Mouse (Mus musculus): Measurements from ENCODE around the gene Nfasc. TPM values are rescaled to one million over a fixed set of nuclear protein-coding genes. Genes with fewer than 3 reads are reported as not detected.

Nfasc gene
- total RNA-seq, 2 experiments from 2014 or later: 125 to 134 TPM

DNA sequence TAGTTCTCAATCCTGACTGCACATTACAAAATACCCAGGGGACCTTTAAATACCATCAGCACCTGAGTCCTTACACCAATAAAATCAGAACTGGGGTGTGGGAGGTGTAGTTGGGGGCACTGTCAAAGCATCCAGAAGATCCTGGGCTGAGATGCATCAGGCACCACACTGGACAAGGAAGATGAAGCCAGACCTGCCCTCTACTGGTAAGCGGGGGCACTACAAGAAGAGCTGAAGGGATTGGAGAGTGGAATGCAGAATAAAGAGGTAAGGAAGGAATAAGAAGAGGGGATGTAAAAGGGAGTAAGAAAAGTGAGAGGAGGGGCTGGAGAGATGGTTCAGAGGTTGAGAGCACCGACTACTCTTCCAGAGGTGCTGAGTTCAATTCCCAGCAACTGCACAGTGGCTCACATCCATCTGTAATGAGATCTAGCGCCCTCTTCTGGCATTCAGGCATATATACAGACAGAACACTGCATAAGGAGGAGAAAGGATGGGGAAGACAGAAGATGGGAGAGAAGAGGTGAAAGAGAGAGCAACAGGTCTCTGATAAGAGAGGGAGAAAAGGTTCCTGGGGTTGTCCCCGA lies 132.5 kb downstream of the Nfasc start:
- intact Hi-C loops (cut with DNase I): no loop called here
- DNase-seq (ENCODE audit: extremely low spot score in 1 of 2, low spot score in 2 of 2): peak in 1 of 2 experiments; percentile 48

DNA sequence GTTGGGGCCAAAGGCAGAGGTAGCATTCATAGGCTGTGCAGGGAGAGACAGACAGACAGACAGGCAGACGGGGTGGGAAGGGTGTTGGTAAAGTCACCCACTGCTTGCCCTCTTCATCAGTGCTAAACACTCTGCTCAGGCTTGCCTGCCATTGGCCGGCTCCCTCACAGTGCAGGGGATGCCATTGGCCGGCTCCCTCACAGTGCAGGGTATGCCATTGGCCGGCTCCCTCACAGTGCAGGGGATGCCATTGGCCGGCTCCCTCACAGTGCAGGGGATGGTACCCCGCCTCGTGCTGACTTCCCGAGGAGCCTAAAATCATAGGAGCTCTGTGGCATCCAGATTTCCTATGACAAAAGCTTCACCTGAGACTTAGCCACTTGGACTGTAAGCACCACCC lies 139.4 kb downstream of the Nfasc start:
- DNase-seq (ENCODE audit: extremely low spot score in 1 of 2, low spot score in 2 of 2): no peak
- intact Hi-C loops (cut with DNase I): no loop called here

DNA sequence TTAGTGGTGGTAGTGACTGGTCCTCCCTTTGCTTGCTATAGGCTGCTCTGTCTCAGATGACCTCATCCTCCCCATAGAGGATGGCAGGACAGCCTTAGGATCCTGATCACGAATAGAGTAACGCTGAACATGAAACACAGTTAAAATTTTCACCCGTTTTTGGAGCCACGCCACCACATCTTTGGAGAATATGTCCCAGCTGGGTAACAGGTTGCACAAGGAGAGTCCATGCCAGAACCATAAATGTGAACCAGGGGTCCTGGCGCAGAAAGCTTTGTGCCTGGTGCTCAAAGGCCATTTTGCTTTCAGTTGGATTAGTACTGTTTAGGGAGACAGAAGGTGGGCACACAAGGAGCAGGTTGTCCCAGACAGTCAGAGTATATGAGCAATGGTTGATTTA lies 143.6 kb downstream of the Nfasc start:
- no peak for DNase-seq (ENCODE audit: extremely low spot score in 1 of 2, low spot score in 2 of 2)
- intact Hi-C loops (cut with DNase I): loop anchor here (10.0 kb wide), 1 partner anchor 223 kb away; no protein-coding TSS in a partner anchor

DNA sequence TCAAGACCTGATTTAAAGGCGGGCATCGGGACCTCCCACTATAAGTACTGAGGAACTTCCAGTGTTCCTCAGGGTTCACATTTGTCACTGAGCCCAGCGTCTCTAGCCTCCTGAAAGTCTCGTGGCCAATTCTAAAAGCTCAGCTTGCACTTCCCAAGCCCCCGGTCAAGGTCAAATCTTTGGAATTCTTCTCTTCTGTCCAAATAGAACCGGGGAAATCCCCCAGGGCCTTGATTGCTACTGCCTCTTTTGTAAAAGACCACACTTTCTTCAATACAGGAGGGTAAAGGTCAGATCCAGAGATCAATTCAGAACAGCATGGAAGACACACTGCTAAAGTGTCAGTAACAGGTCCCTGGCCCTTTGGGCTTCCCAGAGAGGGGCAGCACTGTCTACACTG lies 145.9 kb downstream of the Nfasc start:
- intact Hi-C loops (cut with DNase I): loop anchor here (2.0 to 10.0 kb wide), 2 partner anchors 71 to 221 kb away; no protein-coding TSS in a partner anchor
- no peak for DNase-seq (ENCODE audit: extremely low spot score in 1 of 2, low spot score in 2 of 2)

DNA sequence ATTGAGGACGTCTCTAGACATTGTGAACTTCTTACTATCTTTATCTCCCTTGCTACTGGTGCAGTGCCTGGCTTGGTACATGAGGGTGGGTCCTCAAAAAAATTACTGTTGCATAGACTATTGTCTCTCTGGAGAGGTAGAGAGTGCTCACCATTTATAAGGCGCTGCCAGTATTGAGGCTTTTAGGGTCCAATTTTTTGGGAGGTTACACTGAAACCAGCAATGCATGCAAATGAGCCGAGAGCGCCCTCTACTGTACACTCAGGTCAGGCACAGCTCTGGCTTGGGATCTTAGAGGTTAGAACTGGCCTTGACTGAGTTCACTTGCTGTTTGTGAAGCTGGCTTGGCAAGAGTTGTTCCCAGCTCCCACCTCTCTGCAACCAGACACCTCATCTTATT lies 147.0 kb downstream of the Nfasc start:
- intact Hi-C loops (cut with DNase I): loop anchor here (2.0 to 10.0 kb wide), 2 partner anchors 70 to 220 kb away; no protein-coding TSS in a partner anchor
- peak; percentile 68 to 70 for DNase-seq (ENCODE audit: extremely low spot score in 1 of 2, low spot score in 2 of 2)

DNA sequence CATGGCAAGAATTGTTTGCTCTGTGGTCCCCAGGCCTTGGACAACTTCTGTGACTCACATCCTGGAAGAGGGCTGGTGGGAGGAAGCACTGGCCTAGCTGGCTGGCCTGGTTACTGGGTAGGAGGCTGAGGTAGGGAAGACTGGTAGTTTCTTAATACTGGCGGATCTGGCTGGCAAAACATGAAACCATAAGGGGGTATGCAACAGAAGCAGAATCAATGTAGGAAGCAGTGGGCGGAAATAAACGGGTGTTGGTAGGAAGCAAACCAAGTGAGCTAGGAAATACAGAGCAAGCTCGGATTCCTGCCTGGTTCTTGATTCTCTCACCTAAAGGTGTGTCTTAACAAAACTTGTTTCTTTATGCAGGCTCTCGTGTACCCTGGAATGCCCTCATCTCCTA lies 149.5 kb downstream of the Nfasc start:
- intact Hi-C loops (cut with DNase I): loop anchor here (10.0 kb wide), 1 partner anchor 217 kb away; no protein-coding TSS in a partner anchor
- no peak for DNase-seq (ENCODE audit: extremely low spot score in 1 of 2, low spot score in 2 of 2)

DNA sequence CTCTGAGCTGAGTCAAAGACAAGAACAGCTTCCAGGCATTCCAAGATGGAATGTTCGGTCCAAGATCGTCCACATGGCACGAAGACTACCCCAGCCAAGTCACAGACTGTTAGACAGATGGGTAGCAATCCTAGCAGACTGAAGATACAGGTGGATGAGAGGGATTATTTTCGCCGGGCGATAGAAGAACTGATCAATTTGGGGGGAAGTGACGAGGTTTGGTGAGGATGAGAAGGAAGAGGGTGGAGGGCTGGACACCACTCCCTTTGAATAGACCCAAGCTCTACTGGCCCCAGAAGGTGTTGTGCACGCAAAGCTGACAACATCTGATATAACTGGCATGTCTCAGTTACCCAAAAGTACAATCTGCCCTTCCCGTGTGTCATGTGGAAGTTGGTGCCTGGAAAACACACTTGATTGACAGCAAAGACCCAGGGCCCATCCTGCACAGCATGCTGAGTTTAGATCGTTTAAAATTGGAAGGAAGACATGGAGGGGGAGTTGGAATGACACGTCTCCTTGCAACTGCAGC lies 150.1 kb downstream of the Nfasc start:
- intact Hi-C loops (cut with DNase I): loop anchor here (10.0 kb wide), 1 partner anchor 217 kb away; no protein-coding TSS in a partner anchor
- DNase-seq (ENCODE audit: extremely low spot score in 1 of 2, low spot score in 2 of 2): peak in 1 of 2 experiments; percentile 56

DNA sequence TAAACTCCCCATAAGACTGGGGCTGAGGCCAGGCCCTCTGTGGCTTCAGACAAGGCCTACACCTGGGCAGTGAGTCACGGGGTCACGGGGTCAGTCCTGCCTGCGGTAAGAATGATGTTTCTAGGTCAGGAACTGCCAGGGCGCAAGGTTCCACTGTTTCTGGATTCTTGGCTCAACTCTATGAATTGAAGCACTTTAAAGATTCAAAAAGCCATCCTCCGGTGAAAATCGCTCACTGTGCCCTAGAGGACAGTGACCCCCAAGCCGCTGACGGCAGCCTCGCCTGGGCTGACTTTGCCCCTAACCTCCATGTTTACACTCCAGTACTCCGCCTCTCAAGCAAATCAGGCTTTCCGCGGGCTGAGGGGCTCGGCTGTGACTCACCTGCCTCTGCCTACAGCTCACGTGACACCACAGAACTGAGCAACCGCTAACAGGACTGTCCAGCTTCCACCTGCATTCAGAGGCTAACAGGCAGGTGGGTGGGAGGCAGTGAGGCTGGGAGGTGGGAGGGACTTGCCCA lies 154.9 kb downstream of the Nfasc start:
- intact Hi-C loops (cut with DNase I): no loop called here
- DNase-seq (ENCODE audit: extremely low spot score in 1 of 2, low spot score in 2 of 2): no peak

DNA sequence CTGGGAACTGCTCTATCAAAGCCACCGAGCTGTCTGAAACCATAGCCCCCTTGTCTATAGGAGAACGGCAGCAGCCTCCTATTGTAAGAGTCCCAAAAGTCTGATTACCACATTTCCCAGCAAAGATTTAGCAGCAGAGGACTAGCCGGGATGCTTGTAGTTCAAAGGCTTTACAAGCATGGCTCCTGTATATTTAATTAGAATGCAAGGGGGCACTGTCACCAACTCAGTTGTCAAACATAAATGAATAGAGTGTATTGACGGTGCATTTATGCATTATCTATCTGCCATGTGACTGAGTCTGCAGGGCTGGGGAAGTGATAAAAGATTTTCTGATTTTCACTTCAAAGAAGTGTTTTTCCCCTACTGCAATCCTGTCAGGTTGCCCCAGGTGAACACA lies 156.2 kb downstream of the Nfasc start:
- intact Hi-C loops (cut with DNase I): no loop called here

DNA sequence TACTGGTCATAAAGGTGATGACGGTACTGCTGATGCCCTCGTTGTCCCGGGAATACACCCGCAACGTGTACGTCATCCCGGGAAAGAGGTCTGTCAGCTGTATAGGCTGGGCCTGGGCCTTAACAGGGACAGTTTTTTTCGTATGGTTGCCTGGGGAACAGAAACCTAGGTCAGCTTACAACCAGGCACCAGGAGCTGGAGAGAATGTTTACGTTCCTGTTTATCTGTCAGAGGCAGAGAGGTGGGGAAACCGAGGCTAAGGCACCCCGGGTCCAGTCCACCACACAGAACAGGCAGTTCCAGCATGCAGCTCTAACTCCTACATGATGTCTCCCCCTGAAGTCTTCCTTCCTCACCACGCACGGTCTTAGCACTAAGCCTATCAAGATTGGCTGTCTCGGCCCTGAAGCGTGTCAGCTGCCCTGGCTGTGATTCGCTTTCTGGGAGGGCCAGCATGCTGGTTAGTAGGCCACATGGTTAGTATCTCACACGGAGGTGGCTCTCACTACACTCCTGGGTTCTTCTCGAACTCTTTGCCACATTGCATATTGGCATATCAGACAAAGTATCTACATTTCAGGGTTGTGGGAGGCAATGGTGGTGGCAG lies 158.5 kb downstream of the Nfasc start:
- DNase-seq (ENCODE audit: extremely low spot score in 1 of 2, low spot score in 2 of 2): no peak
- intact Hi-C loops (cut with DNase I): no loop called here

More for the DNA sequence above, 156.2 kb downstream of the Nfasc start:
- no peak for DNase-seq (ENCODE audit: extremely low spot score in 1 of 2, low spot score in 2 of 2)

DNA sequence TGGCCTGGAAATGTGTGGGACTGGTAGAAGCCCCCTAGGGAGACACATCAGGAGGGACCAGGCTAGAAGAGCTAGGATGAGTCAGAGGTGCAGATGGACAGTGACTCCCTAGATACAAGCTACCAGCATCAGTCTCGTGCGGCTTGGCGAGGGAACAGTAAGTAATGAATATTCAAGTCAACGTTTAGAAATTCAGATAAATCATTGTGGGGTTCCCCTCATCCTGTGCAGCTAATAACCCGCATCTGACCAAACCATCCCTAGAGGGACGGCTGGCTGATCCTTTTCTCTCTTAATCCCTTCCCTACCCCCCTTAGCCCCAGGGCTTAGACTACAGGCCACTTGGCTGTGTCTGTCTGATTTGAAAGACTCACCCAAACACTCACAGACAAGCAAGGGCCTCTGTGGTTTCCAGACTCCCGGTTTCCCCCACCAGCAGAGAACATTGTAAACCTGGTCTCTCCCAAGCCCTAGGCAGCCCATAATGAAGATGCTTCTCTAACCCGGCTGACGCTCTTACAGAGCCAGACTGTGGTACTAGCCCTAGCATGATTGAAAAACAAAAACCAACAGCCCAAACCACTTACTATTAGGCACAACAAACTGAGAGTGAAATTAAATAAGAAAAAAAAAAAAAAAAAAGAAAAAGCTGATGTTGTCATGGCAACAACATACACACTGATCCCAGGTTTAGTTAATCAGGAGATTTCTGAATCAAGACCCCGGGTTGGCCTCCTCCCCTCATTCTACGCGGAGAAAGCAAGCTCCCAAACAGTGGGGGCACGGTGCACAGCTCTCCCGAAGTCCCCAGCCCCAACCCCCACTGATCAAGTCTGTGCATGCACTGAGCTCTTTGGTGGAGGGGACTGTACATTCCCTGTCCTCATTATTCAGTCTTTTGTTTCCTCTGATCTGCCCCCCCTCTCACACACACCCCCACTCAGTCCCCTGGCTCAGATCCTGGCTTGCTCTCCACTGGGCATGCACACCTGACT lies 159.5 kb downstream of the Nfasc start:
- intact Hi-C loops (cut with DNase I): no loop called here

DNA sequence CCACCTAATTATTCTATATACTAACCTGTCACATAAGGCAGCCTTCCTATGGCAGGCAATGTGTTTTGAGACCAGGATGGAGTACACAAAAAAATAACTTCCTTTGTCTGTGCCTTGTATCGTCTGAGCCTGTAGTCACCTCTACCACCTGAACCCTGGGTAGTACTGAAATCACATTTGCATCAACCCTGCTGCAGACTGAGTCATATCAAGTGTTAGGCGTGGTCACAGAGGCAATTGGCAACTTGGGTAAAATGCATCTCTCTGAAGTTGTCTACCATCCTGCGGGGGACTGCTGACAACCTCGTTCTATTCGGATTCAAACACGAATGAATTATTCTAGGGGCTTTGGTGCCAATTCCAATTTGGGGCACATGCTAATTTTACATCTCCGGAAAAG lies 161.5 kb downstream of the Nfasc start:
- no peak for DNase-seq (ENCODE audit: extremely low spot score in 1 of 2, low spot score in 2 of 2)
- intact Hi-C loops (cut with DNase I): no loop called here

More for the DNA sequence above, 159.5 kb downstream of the Nfasc start:
- DNase-seq (ENCODE audit: extremely low spot score in 1 of 2, low spot score in 2 of 2): no peak

DNA sequence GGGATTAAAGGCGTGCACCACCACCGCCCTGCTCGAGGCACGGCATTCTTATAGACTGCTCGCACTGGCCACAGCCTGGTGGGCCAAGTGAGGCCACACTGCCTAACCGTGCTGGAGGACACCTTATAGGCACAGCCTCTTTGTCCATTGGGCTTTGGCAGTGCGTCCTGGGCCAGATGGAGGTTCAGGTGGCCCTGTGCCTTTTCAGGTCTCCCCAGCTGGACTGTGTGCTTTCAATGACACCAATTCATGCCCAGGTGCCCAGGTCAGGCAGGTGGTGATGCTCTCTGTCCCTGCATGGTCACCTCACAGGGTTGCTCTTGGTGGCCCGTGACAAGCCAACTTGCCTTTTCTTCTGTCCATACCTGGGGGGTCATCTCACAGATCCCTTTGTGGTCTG lies 164.8 kb downstream of the Nfasc start:
- DNase-seq (ENCODE audit: extremely low spot score in 1 of 2, low spot score in 2 of 2): no peak
- intact Hi-C loops (cut with DNase I): no loop called here

DNA sequence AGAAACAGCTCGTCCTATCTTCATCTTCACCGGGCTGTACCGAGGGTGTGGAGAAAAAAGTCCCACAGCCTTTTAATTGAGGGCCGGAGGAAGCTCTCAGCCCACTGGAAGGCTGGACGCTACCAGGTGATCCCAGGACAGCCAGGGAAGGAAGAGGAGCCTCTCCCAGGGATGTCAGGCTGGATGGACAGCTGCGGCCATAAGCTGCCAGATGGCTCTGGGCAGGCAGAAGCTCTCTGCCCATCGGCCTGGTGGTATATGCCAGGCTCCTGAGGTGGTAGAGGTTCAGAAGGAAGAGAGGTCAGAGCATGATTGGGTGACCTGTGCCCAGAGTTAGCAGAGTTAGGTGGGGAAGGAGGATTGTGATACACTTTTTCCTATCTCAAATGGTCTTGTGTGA lies 168.7 kb downstream of the Nfasc start:
- no peak for DNase-seq (ENCODE audit: extremely low spot score in 1 of 2, low spot score in 2 of 2)
- intact Hi-C loops (cut with DNase I): no loop called here

DNA sequence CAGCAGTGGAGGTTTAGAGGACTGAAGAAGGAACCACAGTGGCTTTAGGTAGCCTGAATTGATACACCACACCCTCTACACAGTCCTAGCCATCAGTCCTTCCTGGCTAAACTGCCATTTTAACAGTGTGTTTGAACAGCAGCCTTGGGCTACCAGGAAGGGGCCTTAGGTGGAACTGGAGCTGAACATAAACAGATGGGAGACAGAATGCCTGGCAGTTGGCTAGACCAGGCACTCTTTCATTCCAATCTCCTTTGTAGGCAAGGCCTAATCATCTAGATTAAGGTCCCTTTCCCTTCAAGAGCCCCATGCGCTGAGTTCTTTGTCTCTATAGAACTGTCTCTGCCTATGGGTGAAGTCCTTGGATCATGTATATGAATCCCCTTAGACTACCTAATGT lies 170.0 kb downstream of the Nfasc start:
- intact Hi-C loops (cut with DNase I): no loop called here
- no peak for DNase-seq (ENCODE audit: extremely low spot score in 1 of 2, low spot score in 2 of 2)

DNA sequence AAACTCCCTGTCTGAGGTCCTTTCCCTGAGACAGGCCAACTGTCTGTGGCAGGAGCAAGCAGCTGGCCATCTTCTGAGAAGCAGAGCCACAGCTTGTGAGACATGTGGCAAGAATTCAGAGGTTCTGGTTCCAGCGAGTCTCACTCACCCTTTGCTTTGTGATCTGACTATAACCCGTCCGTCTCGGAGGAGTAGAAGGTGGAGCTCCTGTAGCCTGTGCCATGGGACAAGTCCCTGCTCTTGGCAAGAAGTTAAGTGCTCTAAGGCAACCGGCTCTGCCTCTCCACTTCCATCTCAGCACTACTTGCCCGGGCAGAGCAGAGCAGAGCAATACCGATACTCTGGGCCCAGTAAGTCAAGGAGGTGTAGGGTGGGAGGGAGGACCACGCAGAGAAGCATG lies 170.7 kb downstream of the Nfasc start:
- intact Hi-C loops (cut with DNase I): no loop called here
- no peak for DNase-seq (ENCODE audit: extremely low spot score in 1 of 2, low spot score in 2 of 2)

DNA sequence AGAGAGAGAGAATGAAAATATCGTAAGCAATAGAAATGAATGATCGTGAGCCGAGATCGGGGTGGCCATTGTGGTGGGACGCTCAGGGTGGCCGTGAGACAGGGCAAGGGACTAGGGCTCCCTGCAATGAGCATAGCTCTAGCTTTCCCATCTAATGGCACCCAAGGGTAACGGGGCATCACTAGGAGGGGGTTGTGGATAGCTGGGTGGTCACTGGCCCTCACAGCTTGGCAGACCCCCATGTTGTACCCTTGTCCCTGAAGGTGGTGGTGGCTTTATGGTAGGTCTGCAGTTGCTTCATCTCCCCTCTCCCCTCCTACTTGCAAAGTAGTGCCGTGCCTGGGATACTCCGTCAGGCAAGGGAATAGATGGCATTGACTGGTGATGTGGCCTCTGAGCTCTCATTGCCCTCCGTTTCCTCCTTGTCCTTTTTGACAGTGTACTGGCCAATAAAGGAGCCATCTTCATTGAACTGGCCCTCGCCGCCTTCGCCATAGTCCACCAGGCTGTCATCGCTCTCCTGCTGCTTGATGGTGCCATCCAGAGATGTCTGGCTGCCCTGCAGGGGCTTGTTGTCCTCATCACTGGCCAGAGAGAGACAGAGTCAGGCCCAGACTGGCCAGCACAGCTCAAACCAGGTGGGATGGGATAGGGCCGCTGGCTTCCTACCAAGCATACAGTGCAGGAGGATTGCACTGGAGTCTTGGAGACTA lies 171.4 kb downstream of the Nfasc start:
- DNase-seq (ENCODE audit: extremely low spot score in 1 of 2, low spot score in 2 of 2): no peak
- intact Hi-C loops (cut with DNase I): no loop called here

DNA sequence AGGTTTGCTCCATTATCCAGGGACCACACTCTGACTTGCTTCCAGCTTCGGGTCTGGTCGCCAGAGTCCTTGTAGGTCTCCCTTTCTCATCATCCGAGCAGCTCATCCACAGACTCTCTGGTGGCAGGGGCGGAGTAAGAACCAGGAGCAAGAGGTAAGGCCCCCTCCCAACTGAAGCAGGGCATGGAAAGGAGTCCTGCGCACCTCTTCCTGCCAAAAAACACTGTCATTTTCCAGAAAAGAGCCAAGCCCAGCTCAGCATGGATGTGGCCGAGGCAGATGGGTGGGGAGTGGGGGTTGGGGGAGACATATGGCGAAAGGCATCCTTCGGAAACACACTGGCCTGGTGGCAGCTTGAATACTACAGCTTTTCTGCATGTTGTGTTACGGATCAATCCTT lies 172.1 kb downstream of the Nfasc start:
- no peak for DNase-seq (ENCODE audit: extremely low spot score in 1 of 2, low spot score in 2 of 2)
- intact Hi-C loops (cut with DNase I): no loop called here
